Mouse (Mus musculus) spleen, embryonic (tissue): ENCODE measurements around the gene Zfp316.

Experiments
- CTCF ChIA-PET: fragments of 350-600 bp; sonication (Branson Sonifier 250); formaldehyde crosslinking; loops from one replicate; lab custom pipeline; 2022; lab: Charles Lee

Zfp316 gene

GRCm38 (mm10) chr5:143269363-143270150, at the start of gene Zfp316:
Gene Zfp316, minus strand, starts transcription at chr5:143270022.
- CTCF ChIA-PET, result no interaction called here

- CTCF ChIA-PET, result no interaction called here
Measured at GRCm38 (mm10) chr5:143317288-143317610, 47.4 kb upstream of the Zfp316 start.

GRCm38 (mm10) chr5:143316605-143317287, 46.9 kb upstream of the Zfp316 start:
- CTCF ChIA-PET, result no interaction called here

DNA sequence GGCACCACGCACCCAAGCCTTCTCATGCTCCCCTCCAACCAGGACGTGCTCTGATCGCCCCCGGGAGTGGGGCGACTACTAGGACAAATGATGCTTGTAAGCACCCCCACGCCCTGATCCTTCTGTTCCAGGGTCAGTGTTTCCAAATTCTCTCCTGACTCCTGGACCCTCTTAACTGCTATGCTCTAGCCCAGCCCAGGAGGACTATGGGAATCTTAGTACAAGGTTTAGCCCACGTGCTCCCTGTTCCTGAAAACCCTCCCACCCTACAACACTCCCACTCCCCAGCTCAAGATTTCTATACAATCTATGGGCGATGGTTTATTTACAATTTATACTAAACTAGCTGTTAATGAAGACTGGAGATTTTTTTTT, 45.7 kb upstream of the Zfp316 start:
- CTCF ChIA-PET, result no interaction called here

- CTCF ChIA-PET, result interaction anchor here (1.6 kb wide), 1 partner anchor 14 kb away, joined by 7 read pairs; the partner anchor contains the start of gene Zdhhc4
Measured at GRCm38 (mm10) chr5:143314730-143315513, 45.1 kb upstream of the Zfp316 start, which contains the start of gene E130309D02Rik. Gene E130309D02Rik, minus strand, starts transcription at chr5:143315360.

DNA sequence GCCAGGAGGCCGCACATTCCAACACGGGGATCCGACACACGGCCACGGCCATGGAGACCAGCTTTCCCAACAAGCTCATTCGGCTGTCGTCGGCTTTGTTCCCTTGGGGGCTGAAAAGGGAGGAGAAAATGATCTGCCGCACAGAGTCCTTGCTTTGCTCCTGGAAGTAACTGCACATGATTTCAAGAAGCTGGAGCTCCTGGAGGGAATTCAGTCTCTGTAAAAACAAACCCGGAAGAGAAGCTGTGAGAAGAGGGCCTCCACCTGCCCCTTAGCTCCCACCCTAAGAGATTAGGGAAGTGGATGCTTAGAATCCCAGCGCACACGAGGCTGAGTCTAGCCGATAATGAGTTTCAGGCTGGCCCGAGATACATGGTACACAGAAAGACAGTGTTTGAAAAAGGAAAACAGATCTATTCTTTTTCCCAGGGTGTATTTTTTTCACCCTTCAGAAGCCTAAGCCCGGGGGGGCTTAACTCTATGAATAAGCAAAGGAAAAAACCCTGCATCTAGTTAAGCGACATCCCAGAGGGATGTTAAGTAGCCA, 44.4 kb upstream of the Zfp316 start:
- CTCF ChIA-PET, result interaction anchor here (1.6 kb wide), 1 partner anchor 15 kb away, joined by 7 read pairs; the partner anchor contains the start of gene Zdhhc4

DNA sequence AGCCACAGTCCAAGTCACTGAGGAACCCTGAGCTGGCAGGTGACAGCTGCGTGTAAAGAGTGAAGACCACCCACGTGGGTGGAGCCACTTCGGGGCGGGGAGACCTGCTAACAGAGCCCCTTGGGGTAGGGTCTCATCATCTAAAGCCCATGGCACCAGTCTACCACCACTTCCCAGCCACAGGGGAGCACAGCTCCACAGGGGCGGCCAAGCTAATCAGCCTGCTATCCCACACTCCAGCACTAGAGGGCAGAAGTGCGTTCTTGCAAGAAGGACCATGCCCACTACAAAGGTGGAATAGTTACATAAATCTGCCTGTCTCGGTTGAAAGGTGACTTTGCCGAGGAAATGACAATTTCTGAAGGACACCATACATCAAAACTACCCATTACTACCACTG, 42.1 kb upstream of the Zfp316 start:
- CTCF ChIA-PET, result no interaction called here

DNA sequence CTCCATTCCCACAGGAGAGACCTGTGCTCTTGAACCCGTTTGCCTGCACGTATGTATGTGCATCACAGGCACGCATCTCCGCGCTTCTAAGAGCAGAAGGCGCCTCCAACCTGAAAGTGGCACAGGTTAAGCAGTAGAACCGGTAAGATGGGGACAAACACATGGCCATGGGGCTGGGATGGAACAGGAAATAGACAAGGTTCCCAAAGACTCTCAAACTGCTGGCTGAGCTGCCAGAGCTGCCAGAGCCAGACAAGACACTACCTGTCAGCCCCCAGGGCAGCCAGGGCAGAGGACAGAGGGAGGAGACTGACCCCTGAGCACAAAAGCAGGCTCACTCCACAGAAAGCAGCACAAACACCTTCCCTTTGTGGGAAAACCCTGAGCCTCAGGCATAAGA, 40.1 kb upstream of the Zfp316 start:
- CTCF ChIA-PET, result no interaction called here

DNA sequence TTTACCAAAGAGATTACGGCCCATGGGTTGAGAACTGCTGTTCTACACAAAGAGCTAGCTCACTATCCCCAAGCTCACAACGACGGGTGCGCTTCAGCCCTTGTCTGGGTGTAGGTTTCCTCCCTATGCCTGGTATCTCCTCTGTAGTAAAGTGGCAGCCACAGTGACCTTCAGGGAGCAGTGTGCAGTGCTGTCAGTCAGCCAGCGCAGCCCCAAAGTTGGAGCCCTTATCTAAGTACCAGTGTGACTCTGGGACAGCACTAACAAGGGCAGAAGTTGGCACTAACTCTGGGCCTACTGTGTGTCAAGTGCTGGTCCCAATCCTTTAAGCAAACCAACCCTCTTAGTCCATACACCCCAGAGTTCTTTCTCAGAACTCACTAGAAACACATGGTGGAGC, 39.0 kb upstream of the Zfp316 start:
- CTCF ChIA-PET, result no interaction called here

DNA sequence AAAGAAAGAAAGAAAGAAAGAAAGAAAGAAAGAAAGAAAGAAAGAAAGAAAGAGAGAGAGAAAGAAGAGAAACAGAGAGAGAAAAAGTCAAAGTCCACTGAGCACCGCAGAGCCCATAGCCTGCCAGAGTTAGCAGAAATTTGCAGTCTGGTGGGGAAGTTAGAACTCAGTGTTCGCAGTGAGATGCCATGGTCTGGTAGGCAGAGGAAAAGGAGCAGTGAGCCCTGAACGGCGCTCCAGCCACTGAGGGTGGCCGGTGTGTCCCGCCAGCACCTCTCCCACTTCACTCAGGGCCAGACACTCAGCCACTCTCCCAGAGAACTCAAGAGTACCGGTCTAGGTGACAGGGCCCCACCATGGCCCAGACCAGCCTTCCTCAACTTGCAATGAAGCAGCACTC, 34.4 kb upstream of the Zfp316 start:
- CTCF ChIA-PET, result interaction anchor here (0.7 kb wide), 1 partner anchor 9 kb away, joined by 3 read pairs; no protein-coding TSS in a partner anchor

DNA sequence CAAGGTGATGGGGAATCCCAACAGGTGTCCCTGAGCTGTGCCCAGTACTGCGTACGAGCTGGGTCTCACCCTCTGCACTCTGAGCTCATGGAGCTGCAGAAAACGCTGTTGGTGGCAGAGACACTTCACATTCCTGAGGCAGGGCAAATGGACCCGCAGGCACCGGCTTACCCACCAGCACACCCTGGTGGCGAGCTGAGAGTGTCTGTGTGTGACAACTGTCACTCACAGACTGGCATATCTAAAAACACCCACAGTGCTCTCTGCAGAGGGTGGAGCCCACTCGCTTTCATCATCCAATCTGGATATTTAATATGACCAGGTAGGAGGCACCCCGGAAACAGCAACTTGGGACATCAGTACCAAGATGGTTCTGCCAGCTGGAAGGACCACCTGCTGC, 31.5 kb upstream of the Zfp316 start:
- CTCF ChIA-PET, result no interaction called here

GRCm38 (mm10) chr5:143299686-143300085, 29.9 kb upstream of the Zfp316 start:
- CTCF ChIA-PET, result no interaction called here

DNA sequence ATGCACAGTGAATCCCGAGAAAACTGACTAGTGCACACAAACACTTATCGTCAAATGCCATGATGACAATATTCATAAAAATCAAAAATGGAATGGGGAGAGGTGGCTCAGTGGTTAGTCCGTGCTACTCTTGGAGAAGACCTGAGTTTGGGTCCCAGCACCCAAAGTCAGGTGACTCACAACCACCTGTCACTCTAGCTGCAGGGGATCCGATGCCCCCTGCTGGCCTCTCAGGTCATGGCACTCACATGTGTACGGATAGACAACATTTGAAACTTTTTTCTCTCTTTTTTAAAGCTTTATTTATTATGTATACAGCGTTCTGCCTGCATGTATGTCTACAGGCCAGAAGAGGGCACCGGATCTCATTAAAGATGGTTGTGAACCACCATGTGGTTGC, 28.6 kb upstream of the Zfp316 start:
- CTCF ChIA-PET, result no interaction called here

DNA sequence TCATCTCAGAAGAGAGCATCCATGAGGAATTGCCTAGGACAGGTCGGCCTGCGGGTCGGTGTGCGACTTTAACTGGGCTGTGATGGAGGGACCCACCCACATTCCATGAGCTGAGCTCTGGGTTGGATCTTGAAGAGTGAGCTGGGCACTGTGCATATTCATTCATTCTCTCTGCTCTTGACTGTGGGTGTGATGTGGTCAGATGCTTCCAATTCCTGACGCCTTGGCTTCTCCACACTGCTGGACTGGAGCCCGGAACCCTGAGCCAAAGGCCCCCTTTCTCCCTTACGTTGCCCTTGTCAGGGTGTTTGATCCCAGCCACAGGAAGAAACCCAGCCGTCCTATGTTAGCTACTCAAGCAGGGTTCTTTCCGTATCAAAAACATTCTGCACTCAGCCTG, 28.2 kb upstream of the Zfp316 start:
- CTCF ChIA-PET, result no interaction called here

DNA sequence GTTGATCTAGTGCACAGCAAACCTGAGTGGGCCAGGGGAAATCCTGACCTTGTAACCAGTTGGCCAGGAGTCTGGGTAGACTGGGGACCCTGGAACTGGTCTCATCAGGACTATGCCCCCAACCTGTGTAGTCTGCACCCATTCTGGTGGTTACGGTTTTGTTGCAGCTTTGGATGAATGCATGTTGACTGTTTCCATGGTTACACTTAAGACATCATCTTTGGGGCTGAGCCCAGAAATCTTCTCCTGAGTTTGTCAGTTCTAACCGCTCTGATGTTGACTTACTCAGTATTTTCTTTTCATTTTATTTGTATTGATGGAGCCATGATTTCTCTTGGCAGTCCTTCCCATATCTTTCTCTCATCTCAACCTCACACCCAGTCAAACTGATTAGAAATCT, 25.5 kb upstream of the Zfp316 start:
- CTCF ChIA-PET, result no interaction called here

GRCm38 (mm10) chr5:143294862-143295261, 25.0 kb upstream of the Zfp316 start:
- CTCF ChIA-PET, result no interaction called here

GRCm38 (mm10) chr5:143293404-143293803, 23.6 kb upstream of the Zfp316 start, which contains the start of gene Zfp853:
Gene Zfp853, minus strand, starts transcription at chr5:143293623.
- CTCF ChIA-PET, result no interaction called here

GRCm38 (mm10) chr5:143292879-143293278, 23.1 kb upstream of the Zfp316 start:
- CTCF ChIA-PET, result no interaction called here

- CTCF ChIA-PET, result no interaction called here
Measured at GRCm38 (mm10) chr5:143289299-143289698, 19.5 kb upstream of the Zfp316 start.

GRCm38 (mm10) chr5:143288378-143288911, 18.6 kb upstream of the Zfp316 start:
- CTCF ChIA-PET, result no interaction called here

GRCm38 (mm10) chr5:143287774-143288328, 18.0 kb upstream of the Zfp316 start:
- CTCF ChIA-PET, result no interaction called here
